Mouse (Mus musculus): Measurements from ENCODE around the gene Smyd3.

GRCm38 (mm10) chr1:179038801-179039200 lies 479.0 kb downstream of the Smyd3 start:
- TF ChIP-seq CTCF (IDR thresholded peaks at IDR 0.05; ENCODE audit: low read depth, low read length) (no peak), GATA1 (IDR thresholded peaks at IDR 0.05; ENCODE audit: borderline replicate concordance, low read length) (no peak)

All from G1E (cell line).